Mouse (Mus musculus): ENCODE data around the gene Ano6.
A peak's percentile ranks its signal among the peaks of the same experiment; 100 is the strongest.

Gene Ano6

GRCm38 (mm10) chr15:95768703-95769102 lies 21.9 kb upstream of the Ano6 start:
- no peak for DNase-seq

GRCm38 (mm10) chr15:95769576-95769975 lies 21.1 kb upstream of the Ano6 start:
- DNase-seq, result peak in 1 of 2 experiments; percentile 31

- no peak for DNase-seq
Measured at GRCm38 (mm10) chr15:95770307-95770706, 20.3 kb upstream of the Ano6 start.

- DNase-seq, result no peak
Measured at GRCm38 (mm10) chr15:95772374-95772773, 18.3 kb upstream of the Ano6 start.

GRCm38 (mm10) chr15:95772861-95773836 lies 17.5 kb upstream of the Ano6 start:
- peak; percentile 69 to 83 for DNase-seq

GRCm38 (mm10) chr15:95774197-95774596 lies 16.4 kb upstream of the Ano6 start:
- no peak for DNase-seq

GRCm38 (mm10) chr15:95774674-95775414 lies 15.8 kb upstream of the Ano6 start:
- DNase-seq, result no peak

- DNase-seq, result no peak
Measured at GRCm38 (mm10) chr15:95777743-95778142, 12.9 kb upstream of the Ano6 start.

GRCm38 (mm10) chr15:95778710-95779109 lies 11.9 kb upstream of the Ano6 start:
- DNase-seq, result no peak

- no peak for DNase-seq
Measured at GRCm38 (mm10) chr15:95786624-95787023, 4.0 kb upstream of the Ano6 start.

- no peak for DNase-seq
Measured at GRCm38 (mm10) chr15:95787578-95787977, 3.1 kb upstream of the Ano6 start.

GRCm38 (mm10) chr15:95789562-95790528 lies 798 bp upstream of the Ano6 start:
- no peak for DNase-seq

- peak in 1 of 2 experiments; percentile 70 for DNase-seq
Measured at GRCm38 (mm10) chr15:95791141-95791791, 623 bp downstream of the Ano6 start.

- no peak for DNase-seq
Measured at GRCm38 (mm10) chr15:95791855-95792254, 1.2 kb downstream of the Ano6 start.

GRCm38 (mm10) chr15:95792261-95793260 lies 1.9 kb downstream of the Ano6 start:
- peak in 1 of 2 experiments; percentile 66 for DNase-seq

GRCm38 (mm10) chr15:95793748-95794491 lies 3.3 kb downstream of the Ano6 start:
- DNase-seq, result no peak

- peak; percentile 65 to 66 for DNase-seq
Measured at GRCm38 (mm10) chr15:95794611-95795565, 4.2 kb downstream of the Ano6 start.

GRCm38 (mm10) chr15:95796062-95796461 lies 5.4 kb downstream of the Ano6 start:
- no peak for DNase-seq
